Mouse (Mus musculus) liver, postnatal 0 days (tissue): Measurements from ENCODE around the gene Foxf2. TPM values are rescaled to one million over a fixed set of nuclear protein-coding genes. Genes with fewer than 3 reads are reported as not detected.

Experiments used
- ATAC-seq: fragments of 200-750 bp; cut with Nextera tagmentation; 2 replicates; pipeline ENCODE4 v1.8.0; 2017; ENCODE audit warnings: mild to moderate bottlenecking, moderate library complexity
- DNase-seq: peaks from one replicate; pipeline ENCODE4 v3.0.0-alpha.2; 2016
- H3K27ac ChIP-seq: fragments of 300-500 bp; sonication (generic); 2 replicates; pipeline ENCODE4 v1.5.1; 2014; ENCODE audit warnings: antibody characterized with exemption, moderate library complexity, mild to moderate bottlenecking, low read depth
- H3K27me3 ChIP-seq: fragments of 300-500 bp; sonication (generic); 2 replicates; pipeline ENCODE4 v1.6.1; 2014; ENCODE audit warnings: low read length, control low read depth, mixed read lengths; ENCODE audit not compliant: insufficient read depth
- H3K36me3 ChIP-seq: fragments of 300-500 bp; sonication (generic); replicated peaks from 2 replicates; pipeline ENCODE4 v1.6.1; 2014; ENCODE audit warnings: mild to moderate bottlenecking, control low read depth, low read length, moderate library complexity, mixed read lengths; ENCODE audit not compliant: insufficient read depth
- H3K4me1 ChIP-seq: fragments of 300-500 bp; sonication (generic); 2 replicates; pipeline ENCODE4 v1.6.1; 2014; ENCODE audit warnings: antibody characterized with exemption, mild to moderate bottlenecking, control low read depth; ENCODE audit not compliant: insufficient read depth
- H3K4me2 ChIP-seq: fragments of 300-500 bp; sonication (generic); 2 replicates; pipeline ENCODE4 v1.6.1; 2014; ENCODE audit warnings: low read depth, mild to moderate bottlenecking, low read length, moderate library complexity, mixed read lengths
- H3K4me3 ChIP-seq: fragments of 300-500 bp; sonication (generic); 2 replicates; pipeline ENCODE4 v1.5.1; 2014; ENCODE audit warnings: low read depth, low read length
- H3K9ac ChIP-seq: fragments of 300-500 bp; sonication (generic); replicated peaks from 2 replicates; pipeline ENCODE4 v1.6.1; 2014; ENCODE audit warnings: mild to moderate bottlenecking, moderate library complexity
- H3K9me3 ChIP-seq: fragments of 300-500 bp; sonication (generic); 2 replicates; pipeline ENCODE4 v1.6.1; 2016; ENCODE audit warnings: mild to moderate bottlenecking, control low read depth, low read length, mixed read lengths
- CTCF ChIP-seq: sonication (generic); IDR thresholded peaks from 2 replicates; pipeline ENCODE4 v1.5.1; 2016; ENCODE audit warnings: antibody characterized with exemption, low read depth
- EP300 ChIP-seq: IDR thresholded peaks from 2 replicates; pipeline ENCODE4 v1.6.1; 2016; ENCODE audit warnings: antibody characterized with exemption, low read depth, mild to moderate bottlenecking
- WGBS: fragments of 180-500 bp; shearing (Covaris S2); extraction: QIAGEN DNeasy Blood & Tissue Kit; methylation state at CpG from one replicate; pipeline ENCODE4 v1.1.7; 2014; ENCODE audit not compliant: insufficient replicate concordance; 5-methylcytosine and 5-hydroxymethylcytosine counted together
- polyA plus RNA-seq: library from polyadenylated mRNA; unstranded; fragments of >200 nt; fragmentation: Nextera tagmentation; extraction: Ambion mirVana; gene quantifications from 2 replicates; pipeline ENCODE4 v1.2.1, GENCODE M21; 2015

Gene Foxf2
- polyA plus RNA-seq, 1 experiment from 2014 or later: not detected

GRCm38 (mm10) chr13:31618919-31619655 is 6.5 kb upstream of the Foxf2 start:
- ATAC-seq (no peak), DNase-seq (no peak)
- no peaks in the 10 kb centered on the region for H3K9me3 ChIP-seq
- H3K4me1 ChIP-seq: peaks cover 5% of the 10 kb centered on the region
- TF ChIP-seq EP300 (no peak), CTCF (no peak)
- 4% methylated on average over 18 of the region's 18 CpGs for WGBS
- no peak overlapping the region for H3K27ac ChIP-seq
- no peak overlapping the region for H3K4me3 ChIP-seq
- H3K27me3 ChIP-seq: peaks cover 98% of the 10 kb centered on the region
- no peak overlapping the region for H3K4me2 ChIP-seq
- H3K36me3 ChIP-seq: no peaks in the 10 kb centered on the region
- H3K9ac ChIP-seq: no peak overlapping the region

- 1% methylated on average over 33 of the region's 33 CpGs for WGBS
- DNase-seq (no peak), ATAC-seq (no peak)
- Histone ChIP-seq H3K27ac (no peak overlapping the region), H3K4me1 (peaks cover 3% of the 10 kb centered on the region), H3K9ac (no peak overlapping the region), H3K4me2 (no peak overlapping the region), H3K27me3 (peaks cover 98% of the 10 kb centered on the region), H3K9me3 (no peaks in the 10 kb centered on the region), H3K4me3 (no peak overlapping the region), H3K36me3 (no peaks in the 10 kb centered on the region)
- no peak for TF ChIP-seq EP300
- TF ChIP-seq CTCF: no peak
These were observed 5.7 kb upstream of the Foxf2 start for GRCm38 (mm10) chr13:31619826-31620498.

DNA sequence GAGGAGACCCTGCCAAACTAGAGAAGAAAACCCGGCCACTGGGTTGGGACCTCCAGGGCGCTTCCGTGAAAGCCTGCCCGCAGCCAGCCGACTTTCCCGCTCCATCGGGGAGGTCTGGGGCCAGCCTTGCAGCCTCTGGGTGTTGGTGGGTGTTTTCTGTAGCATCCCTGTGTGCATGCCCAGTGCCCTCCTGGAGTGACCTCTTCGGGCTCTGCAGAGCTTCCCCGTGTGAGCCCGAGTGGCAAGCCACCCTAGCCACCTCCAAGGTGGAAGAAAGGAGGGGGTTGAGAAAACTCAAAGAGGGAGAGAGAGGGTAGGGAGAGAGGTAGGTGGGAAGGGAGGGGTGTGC is 5.1 kb upstream of the Foxf2 start:
- Histone ChIP-seq H3K27ac (no peak overlapping the region), H3K4me2 (no peak overlapping the region), H3K9me3 (no peaks in the 10 kb centered on the region), H3K4me3 (no peak overlapping the region), H3K9ac (no peak overlapping the region), H3K4me1 (peaks cover 4% of the 10 kb centered on the region), H3K36me3 (no peaks in the 10 kb centered on the region), H3K27me3 (peaks cover 98% of the 10 kb centered on the region)
- DNase-seq (no peak), ATAC-seq (no peak)
- under 1% methylated on average over 10 of the region's 10 CpGs for WGBS
- no peak for TF ChIP-seq EP300
- TF ChIP-seq CTCF: no peak

DNA sequence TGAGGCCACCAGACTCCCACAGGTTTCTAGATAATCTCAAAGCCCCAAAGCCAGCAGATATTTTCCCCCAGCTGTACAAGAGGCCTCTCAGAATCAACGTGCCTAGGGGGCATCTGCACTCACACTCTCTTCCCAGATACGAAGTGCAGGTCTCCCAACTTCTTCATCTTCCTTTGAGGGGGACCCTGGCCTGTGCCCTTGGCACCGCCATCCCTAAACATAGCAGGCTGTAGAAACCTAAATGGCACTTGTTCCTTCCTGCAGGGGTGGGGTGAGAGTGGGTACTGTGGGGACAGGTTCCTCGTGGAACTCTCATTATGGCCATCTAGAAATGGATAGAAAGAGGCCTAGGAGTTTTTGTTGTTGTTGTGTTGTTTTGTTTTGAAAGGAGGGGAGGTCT is 4.7 kb upstream of the Foxf2 start:
- TF ChIP-seq EP300 (no peak), CTCF (no peak)
- Histone ChIP-seq H3K36me3 (no peaks in the 10 kb centered on the region), H3K9me3 (no peaks in the 10 kb centered on the region), H3K4me1 (peaks cover 9% of the 10 kb centered on the region), H3K27ac (no peak overlapping the region), H3K27me3 (peaks cover 98% of the 10 kb centered on the region), H3K9ac (no peak overlapping the region), H3K4me3 (no peak overlapping the region), H3K4me2 (no peak overlapping the region)
- WGBS: 17% methylated on average over 4 of the region's 4 CpGs
- DNase-seq: no peak
- no peak for ATAC-seq

GRCm38 (mm10) chr13:31621741-31622140 is 3.9 kb upstream of the Foxf2 start:
- TF ChIP-seq EP300 (no peak), CTCF (no peak)
- Histone ChIP-seq H3K4me2 (no peak overlapping the region), H3K4me1 (peaks cover 15% of the 10 kb centered on the region), H3K27ac (no peak overlapping the region), H3K36me3 (no peaks in the 10 kb centered on the region), H3K9me3 (no peaks in the 10 kb centered on the region), H3K9ac (no peak overlapping the region), H3K27me3 (peaks cover 98% of the 10 kb centered on the region), H3K4me3 (no peak overlapping the region)
- WGBS: 7% methylated on average over 9 of the region's 9 CpGs
- no peak for ATAC-seq
- DNase-seq: no peak

GRCm38 (mm10) chr13:31622371-31622770 is 3.2 kb upstream of the Foxf2 start:
- H3K9ac ChIP-seq: no peak overlapping the region
- no peaks in the 10 kb centered on the region for H3K9me3 ChIP-seq
- ATAC-seq (no peak), DNase-seq (no peak)
- no peak overlapping the region for H3K4me3 ChIP-seq
- H3K4me1 ChIP-seq: peaks cover 15% of the 10 kb centered on the region
- H3K27ac ChIP-seq: no peak overlapping the region
- WGBS: 1% methylated on average over 3 of the region's 3 CpGs
- TF ChIP-seq EP300 (no peak), CTCF (no peak)
- H3K27me3 ChIP-seq: peaks cover 98% of the 10 kb centered on the region
- no peaks in the 10 kb centered on the region for H3K36me3 ChIP-seq
- no peak overlapping the region for H3K4me2 ChIP-seq
